Mouse (Mus musculus) left cerebral cortex, postnatal 25 days (tissue): ENCODE data around the gene Sh3gl3. TPM values are rescaled to one million over a fixed set of nuclear protein-coding genes. Genes with fewer than 3 reads are reported as not detected.
A peak's percentile ranks its signal among the peaks of the same experiment; 100 is the strongest.

Experiments
- DNase-seq, 2 experiments: peaks; one replicate each; pipeline ENCODE4 v3.0.0; 2022; ENCODE audit warnings: low spot score in 2 of 2, mixed read lengths in 1 of 2
- intact Hi-C: fragments of 180-260 bp; cut with DNase I; formaldehyde crosslinking; loops from one replicate; pipeline ENCODE4 v1.15.1; 2025
- total RNA-seq, 2 experiments: library from RNA; stranded (reverse); gene quantifications; 2 replicates each; pipeline ENCODE4 v1.2.3; 2021

Gene Sh3gl3
- total RNA-seq, 2 experiments from 2014 or later = 50.8 to 58.9 TPM

DNA sequence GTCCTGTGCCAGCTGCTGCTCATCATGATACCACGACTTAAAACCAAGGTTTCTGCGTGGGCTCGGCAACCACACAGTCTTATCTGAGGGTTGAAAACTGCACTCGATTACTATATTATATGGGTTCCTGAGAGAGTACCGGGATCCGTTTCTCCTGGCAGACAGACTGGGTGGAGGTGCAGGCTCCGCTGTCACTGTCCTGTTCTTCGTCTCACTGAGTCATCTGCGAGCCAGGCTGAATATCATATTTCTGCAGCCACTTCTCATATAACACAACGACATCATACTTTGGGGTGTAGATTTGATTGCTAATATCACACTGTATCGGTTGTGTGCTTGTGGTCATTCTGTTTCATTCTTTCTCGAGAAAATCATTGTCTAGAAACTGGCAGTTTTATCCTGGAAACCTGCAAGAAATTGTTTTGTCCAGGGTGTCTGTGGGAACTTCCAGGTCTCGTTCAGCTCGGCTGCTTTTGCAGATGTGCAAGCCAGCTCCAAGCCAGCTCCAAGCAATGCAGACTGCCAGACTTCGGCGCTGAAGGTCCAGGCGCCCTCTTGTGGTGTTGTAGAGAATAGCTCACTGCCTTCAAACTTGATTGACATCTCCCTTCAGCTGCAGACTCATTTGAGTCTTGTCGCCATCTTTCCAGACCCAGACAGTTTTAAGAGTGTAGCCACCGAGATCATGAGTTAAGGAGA is 100.5 kb downstream of the Sh3gl3 start:
- intact Hi-C loops = loop anchor here (1.0 to 2.0 kb wide), 2 partner anchors 153 to 315 kb away; no protein-coding TSS in a partner anchor
- peak; percentile 64 to 65 for DNase-seq

- no peak for DNase-seq
- intact Hi-C loops = loop anchor here (1.0 to 2.0 kb wide), 2 partner anchors 154 to 316 kb away; no protein-coding TSS in a partner anchor
Measured at GRCm38 (mm10) chr7:82274975-82275374, 101.3 kb downstream of the Sh3gl3 start.

DNA sequence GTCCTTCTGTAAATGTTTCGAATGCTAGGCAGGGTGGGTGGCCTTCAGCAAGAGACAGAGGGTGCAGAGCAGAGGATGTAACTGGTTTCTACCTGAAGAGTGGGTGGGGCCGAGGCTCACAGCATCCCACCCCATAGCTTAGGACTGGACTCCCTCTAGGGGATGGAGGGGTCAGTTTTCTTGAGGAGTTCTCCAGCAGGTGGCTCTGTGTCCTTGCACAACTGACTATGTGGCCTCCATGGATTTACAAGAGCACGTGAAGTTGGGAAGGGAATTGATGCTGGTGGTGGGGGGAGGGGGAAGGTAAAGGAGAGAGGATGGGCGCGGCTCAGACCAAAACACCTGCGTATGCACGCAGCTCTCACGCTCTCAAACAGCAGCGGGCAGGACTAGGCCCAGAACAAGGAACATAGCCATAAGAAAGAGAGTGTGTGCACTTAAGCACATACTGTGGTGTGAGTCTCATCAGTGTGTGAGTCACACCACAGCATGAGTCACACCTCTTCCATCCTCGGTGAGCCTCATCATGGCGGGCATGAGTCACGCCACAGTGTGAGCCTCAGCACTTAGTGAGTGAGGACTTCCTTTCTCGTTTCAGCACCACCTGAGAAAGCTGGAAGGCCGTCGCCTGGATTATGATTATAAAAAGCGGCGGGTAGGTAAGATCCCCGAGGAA is 102.0 kb downstream of the Sh3gl3 start:
- DNase-seq = peak; percentile 41 to 73
- intact Hi-C loops = loop anchor here (2.0 kb wide), 1 partner anchor 317 kb away; no protein-coding TSS in a partner anchor

DNA sequence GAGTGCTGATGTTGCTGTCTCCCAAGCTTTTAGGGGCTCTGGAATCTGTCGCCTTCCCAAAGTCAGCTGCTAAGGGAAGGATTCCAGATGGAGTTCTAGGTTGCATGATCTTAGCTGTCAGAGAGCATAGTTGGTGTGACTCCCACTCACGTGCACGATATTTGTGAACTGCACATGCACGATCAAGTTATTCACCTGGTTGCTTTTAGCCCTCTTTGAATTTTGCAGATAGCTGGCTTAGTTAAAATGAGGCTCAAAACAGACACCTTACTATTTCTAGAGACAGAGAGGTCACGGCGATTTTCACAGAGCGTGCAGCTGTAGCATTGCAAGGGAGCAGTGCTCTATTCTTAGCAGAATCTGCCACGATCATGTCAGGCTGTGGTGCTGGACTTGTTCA is 108.4 kb downstream of the Sh3gl3 start:
- no peak for DNase-seq
- intact Hi-C loops = no loop called here

DNA sequence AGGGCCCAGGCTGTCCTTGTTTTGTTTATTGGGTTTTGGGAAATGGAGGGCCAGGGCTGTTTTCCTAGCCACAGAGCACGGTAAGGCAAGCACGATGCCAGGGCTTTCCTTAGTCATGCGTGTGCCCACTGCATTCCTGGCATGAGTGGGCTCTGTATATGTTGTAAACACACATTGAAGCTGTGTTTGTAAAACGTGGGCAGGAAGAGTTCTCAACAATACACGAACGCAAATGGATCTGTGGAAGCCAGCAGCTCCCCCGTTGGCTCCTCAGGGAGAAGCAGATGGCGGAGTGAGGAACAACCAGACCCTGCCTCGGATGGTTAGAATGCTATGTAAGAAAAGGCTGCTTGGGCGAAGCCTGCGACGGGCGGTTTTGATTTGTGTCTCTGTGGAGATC is 108.8 kb downstream of the Sh3gl3 start:
- DNase-seq = peak; percentile 33 to 66
- intact Hi-C loops = no loop called here

DNA sequence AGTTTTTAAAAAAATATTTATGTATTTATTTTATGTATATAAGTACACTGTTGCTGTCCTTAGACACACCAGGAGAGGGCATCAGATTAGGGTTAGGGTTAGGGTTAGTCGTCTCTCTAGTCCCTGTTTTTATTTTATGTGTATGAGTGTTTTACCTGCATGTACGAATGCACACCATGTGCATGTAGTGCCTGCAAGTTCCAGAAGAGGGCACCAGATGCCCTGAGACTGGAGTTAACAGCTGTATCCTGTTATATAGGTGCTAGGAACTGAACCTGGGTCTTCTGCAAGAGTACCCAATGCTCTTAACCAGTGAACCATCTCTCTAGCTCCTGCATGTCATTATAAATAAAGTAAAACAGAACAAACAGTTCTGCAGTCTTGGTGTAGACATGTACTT is 113.6 kb downstream of the Sh3gl3 start:
- intact Hi-C loops = no loop called here
- no peak for DNase-seq

GRCm38 (mm10) chr7:82293441-82293840 is 119.8 kb downstream of the Sh3gl3 start:
- intact Hi-C loops = no loop called here
- DNase-seq = no peak

- intact Hi-C loops = no loop called here
- no peak for DNase-seq
Measured at GRCm38 (mm10) chr7:82294083-82294482, 120.4 kb downstream of the Sh3gl3 start.

DNA sequence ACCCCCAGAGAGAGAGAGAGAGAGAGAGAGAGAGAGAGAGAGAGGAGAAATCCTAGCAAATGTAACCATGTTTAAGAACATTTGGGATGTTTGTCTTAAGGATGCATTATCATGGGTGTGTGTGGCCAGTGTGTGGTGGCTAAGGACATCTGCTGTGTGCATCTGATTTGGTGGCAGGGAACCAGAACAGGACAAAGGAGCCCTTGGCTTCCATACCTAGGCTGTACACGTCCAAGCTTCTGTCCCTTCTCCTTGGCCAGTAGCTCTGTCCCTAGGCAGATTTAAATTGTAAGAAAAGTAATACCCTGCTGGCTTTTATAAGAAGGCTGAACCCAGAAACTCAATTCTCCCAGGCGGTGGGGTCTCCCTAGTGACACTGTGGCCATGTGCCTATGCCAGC is 121.0 kb downstream of the Sh3gl3 start:
- intact Hi-C loops = no loop called here

DNA sequence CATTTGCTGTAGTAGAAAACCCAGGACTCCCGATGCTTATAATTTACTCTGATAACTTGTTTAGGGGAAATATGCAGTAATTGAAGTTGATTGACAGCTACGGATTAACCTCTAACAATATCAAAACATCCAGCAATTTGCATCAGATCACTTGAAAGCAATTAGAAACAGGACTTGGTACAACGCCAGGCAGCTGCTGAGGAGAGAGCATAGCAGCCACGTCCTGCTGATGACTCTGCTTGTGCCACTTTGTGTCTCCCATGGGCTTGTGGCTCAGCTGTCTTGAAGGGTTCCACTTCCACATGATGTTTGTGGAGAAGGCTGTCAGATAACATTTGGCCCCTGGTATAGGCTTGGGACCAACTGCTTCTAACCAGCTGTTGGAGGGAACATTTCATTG is 134.8 kb downstream of the Sh3gl3 start:
- no peak for DNase-seq
- intact Hi-C loops = no loop called here

More for the DNA sequence above, 121.0 kb downstream of the Sh3gl3 start:
- no peak for DNase-seq

DNA sequence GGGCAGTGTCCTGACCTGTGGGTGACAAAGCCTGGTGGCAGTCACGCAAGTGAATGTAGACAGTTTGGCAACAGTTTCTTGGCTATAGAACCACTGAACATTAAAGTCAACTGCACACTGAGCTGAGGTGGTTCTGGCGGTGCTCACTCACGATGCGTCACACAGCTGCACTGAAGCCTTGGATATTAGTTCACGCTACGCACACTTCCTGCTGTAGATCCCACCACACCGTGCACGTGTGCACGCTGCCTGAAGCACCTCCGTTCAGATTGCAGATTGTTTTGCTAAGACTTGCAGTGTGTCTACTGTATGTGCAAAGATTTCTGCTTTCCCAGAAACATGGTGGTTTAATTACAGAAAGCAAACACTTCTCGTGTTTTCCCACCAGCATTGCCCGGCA is 144.9 kb downstream of the Sh3gl3 start:
- intact Hi-C loops = no loop called here
- DNase-seq = no peak

DNA sequence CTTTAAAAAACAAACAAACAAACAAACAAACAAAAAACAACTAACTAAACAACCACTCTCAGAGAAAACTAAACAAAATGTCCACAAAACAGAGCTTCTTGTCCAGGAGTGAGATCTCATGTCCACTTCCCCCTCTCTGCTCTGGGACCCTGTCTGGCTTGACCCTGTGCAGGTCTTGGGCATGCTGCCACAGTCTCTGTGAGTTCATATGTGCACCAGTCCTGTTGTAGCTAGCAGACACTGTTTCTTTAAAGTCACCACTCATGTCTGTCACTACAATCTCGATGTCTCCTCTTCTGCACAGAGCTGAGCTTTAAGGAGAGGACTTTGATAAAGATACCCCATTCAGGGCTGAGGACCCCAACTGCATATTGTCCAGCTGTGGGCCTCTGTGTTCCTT is 153.0 kb downstream of the Sh3gl3 start:
- intact Hi-C loops = no loop called here
- no peak for DNase-seq

DNA sequence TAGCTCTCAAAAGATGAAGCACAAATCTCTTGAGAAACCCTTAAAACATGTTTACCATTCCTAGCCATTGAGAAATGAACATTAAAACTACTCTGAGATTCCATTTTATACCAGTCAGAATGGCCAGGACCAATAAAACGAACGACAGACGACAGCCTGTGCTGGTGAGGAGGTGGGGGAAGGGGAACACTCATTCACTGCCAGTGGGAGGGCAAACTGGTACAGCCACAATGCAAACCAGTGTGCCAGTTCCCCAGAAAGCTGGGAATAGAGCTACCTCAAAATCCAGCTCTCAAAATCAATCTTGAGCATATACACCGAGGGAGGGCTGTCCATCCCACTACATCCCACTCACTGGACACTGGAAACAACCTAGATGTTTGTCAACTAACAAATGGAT is 153.6 kb downstream of the Sh3gl3 start:
- intact Hi-C loops = no loop called here
- DNase-seq = no peak

DNA sequence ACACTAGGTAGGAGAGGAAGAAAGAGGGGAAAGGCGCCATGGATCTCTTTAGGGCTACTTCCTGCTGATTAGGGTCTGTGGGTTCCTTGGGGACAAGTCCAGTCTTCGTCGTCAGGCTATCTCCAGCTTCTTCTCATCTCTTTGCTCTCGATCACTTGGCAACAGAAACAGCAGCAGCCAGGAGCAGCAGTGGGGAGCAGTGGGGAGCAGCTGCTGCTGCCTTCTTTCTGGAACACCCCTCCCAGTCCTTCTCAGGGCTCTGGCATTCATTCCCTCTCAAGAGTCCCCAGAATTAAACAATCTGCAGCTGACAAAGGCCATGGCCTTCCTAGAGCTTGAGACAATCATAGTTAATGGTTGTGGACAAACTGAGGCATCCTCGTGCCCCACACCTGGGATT is 154.2 kb downstream of the Sh3gl3 start:
- intact Hi-C loops = no loop called here
- DNase-seq = no peak

DNA sequence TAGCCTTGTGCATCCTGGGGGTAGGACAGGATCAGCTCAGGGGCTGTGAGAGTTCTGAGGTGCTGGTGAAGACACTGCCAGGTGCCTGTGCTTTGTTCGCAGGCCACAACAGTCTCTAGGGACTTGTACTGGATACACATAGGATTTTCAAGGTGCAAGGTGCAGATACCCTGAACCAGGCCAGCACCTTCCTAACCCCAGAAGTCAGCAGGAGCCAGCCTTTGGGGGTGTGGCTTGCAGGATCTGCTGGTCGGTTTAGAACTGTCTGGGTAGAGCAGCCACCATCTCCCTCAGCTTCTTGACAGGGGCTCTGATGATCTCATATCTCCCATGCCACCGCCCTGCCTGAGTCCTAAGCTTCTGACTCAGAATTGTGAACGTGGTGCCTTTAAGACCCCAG is 156.2 kb downstream of the Sh3gl3 start:
- no peak for DNase-seq
- intact Hi-C loops = no loop called here

- intact Hi-C loops = no loop called here
- DNase-seq = no peak
Measured at GRCm38 (mm10) chr7:82330860-82331259, 157.2 kb downstream of the Sh3gl3 start.

DNA sequence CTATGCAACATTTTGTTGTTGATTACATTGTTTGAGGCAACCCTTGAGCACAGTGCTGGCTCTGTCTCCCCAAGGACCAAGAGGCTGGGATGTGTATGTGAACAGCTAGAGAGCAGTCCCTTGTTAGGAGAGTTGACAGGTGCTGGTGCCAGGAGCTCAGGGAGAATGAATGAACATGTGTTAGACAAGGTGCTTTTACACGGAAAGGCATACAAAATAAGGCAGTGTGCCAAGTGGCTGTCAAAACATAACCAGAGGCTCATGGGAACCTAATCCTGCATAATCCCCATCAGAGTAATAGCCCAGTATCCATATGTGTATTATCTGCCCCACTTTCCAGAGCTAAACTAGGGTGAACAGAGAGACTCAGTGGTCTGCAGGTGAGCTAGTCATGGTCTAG is 160.4 kb downstream of the Sh3gl3 start:
- no peak for DNase-seq
- intact Hi-C loops = no loop called here

DNA sequence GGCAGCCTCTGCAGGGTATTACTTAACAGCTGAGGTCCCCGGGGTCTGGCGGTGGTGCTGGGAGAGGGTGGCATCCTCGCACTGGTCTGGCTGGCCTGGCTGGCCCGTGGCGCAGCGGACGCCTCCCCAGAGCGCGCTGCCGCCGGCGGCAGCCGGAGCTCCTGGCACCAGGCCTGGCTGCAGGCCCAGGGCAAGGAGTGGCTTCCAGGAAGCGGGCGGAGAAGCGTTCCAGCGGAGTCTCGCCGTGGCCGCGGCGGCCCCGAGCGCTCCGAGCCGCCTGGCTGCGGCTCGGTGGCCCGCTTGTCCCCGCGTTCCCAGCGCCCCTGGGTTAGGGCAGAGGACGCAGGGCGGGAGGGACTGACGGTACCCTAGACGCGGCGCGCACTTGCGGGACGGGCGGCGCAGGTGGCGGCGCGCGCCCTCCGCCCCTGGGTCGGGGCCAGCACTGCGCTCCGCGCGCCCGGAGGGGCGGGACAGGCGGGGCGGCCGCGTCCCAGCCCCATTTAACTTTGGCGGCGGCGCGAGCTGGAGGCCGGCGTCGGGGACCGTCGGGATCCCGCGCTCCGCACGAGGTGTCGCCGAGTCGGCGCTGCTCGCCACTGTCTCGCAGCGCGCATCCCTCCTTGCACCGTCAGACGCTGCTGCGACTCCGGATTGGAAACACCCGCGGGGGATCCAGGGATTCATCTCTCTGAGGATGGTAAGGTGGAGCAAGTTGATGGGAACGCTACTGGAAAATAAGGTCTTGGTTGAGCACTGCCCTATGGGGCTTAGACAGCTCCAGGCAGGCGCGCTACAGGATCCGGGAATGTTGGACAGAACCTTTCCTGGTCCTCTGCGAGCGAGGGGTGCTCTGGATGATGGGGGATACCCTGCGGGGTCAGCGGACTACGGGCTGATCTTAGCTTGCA is 161.8 kb downstream of the Sh3gl3 start, which contains the start of gene Adamtsl3:
Gene Adamtsl3, plus strand, starts transcription at position 484 of the 911 bp plus-strand sequence.
- intact Hi-C loops = loop anchor here (5.0 kb wide), 1 partner anchor 167 kb away; no protein-coding TSS in a partner anchor
- no peak for DNase-seq

GRCm38 (mm10) chr7:82336132-82336531 is 162.5 kb downstream of the Sh3gl3 start:
- DNase-seq = no peak
- intact Hi-C loops = loop anchor here (5.0 kb wide), 1 partner anchor 166 kb away; no protein-coding TSS in a partner anchor

DNA sequence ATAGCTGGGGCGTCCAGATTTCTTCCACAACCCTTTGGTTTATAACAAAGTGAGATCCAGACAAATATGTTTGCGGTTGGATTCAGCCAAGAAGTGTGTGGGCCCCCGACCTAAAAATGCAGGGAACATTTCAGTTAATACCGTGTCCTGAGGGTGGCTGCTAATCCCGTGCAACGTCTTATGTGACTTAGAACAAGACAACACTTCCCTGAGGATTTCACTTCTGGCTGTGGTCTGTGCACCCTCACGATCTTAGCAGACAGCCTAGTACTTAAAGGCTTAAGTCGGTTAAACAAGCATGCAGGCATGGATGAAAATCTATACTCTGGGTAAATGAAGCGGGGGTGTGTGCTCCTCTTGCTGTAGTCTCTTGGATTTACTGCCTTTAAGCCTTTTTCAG is 164.5 kb downstream of the Sh3gl3 start:
- DNase-seq = no peak
- intact Hi-C loops = loop anchor here (5.0 kb wide), 1 partner anchor 164 kb away; no protein-coding TSS in a partner anchor
